Mouse (Mus musculus) CD4-positive, CD25-positive, alpha-beta regulatory T cell, adult 9 weeks (primary cell): ENCODE measurements around the gene Olfr1058. TPM values are rescaled to one million over a fixed set of nuclear protein-coding genes. Genes with fewer than 3 reads are reported as not detected.

ENCODE experiments used
- polyA plus RNA-seq: library from polyadenylated mRNA; unstranded; fragments of 100-300 nt; shearing (Covaris generic); gene quantifications from one replicate; pipeline ENCODE4 v1.2.1, GENCODE M21; 2017

Gene Olfr1058
- polyA plus RNA-seq: not detected

DNA sequence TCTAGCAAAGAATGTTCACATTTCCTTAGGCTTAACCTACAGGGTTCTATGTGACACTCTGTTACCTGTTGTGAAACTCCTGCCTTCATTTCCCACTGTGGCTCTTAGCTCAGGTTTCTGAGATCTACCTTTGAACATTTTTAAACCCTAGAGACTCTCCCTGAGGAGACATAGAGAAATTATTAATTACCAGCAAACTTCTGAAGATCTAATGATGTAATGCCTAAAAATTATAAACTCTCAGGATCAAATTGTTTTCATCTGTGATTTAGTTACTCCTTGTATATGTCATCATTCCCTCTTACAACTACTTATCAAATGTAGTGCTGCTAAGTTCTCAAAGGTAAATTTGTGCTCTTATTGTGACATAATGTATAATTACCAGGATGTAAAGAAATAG lies at the start of gene Olfr1058:
Gene Olfr1058 (minus strand): TSS at position 101 of the 400 bp plus-strand sequence.

DNA sequence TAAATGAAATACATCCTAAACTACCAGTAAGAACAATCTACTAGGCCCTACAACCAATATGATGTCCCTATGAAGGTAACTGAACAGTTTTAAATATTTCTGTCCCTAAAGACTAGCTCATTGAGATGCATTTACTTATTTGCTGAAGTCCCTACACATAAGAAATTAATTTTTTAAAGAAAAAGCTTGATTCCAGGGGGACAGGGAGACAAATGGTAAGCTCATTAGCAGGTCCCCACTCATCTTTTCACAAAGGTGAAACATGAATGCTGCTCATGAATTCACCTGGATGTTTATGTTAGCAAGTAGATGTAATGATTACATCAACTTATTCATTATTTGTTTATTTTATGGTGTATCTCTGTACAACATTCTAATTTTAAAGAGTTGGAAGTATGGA lies 38.3 kb upstream of the Olfr1058 start, which contains the start of gene Olfr1062:
Gene Olfr1062 (minus strand): TSS at position 101 of the 400 bp plus-strand sequence.

DNA sequence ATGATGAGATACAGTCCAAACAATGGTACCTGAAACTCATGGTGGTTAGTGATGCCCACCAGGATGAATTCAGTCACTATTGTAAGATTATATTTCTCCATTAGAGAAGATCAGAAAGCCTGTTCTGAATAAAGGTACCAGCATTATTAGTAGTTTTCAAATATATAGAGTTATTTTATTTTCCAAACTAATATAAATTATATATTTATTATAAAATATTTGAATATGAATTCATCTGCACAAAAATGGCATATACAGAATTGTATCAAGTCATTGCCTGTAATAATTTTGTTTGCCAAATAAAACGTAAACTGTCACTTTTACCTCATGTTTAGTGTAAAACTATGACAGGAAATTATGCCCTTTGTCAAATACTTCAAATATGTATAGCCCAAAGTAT lies 25.6 kb upstream of the Olfr1058 start, which contains the start of gene Olfr1061:
Gene Olfr1061 (minus strand): TSS at position 101 of the 400 bp plus-strand sequence.

DNA sequence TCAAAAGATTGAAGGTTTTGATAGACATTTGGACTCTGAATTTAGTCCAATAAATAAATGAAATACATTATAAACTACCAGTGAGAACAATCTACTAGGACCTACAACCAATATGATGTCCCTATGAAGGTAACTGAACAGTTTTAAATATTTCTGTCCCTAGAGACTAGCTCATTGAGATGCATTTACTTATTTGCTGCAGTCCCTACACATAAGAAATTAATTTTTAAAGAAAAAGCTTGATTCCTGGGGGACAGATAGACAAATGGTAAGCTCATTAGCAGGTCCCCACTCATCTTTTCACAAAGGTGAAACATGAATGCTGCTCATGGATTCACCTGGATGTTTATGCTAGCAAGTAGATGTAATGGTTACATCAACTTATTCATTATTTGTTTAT lies 10.1 kb downstream of the Olfr1058 start, which contains the start of gene Olfr1057:
Gene Olfr1057 (minus strand): TSS at position 101 of the 400 bp plus-strand sequence.

DNA sequence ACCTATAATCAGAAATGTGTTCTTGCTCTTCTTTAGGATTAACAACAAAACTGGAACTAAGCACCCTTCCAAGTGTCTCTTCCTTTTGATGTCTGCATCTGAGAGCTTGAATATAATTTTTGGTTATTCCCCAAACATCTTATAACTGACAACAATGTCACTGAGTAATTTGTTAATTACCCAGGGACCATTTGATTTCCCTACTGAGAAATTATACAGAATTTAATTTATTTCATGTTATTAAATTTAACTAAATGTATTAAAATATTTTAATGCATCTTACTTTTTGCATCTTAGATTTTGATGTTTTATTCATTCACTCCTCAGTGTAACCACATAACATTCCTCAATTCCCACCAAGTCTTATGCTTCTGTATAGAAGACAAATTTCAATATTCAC lies 26.0 kb downstream of the Olfr1058 start, which contains the start of gene Olfr1056:
Gene Olfr1056 (minus strand): TSS at position 101 of the 400 bp plus-strand sequence.

DNA sequence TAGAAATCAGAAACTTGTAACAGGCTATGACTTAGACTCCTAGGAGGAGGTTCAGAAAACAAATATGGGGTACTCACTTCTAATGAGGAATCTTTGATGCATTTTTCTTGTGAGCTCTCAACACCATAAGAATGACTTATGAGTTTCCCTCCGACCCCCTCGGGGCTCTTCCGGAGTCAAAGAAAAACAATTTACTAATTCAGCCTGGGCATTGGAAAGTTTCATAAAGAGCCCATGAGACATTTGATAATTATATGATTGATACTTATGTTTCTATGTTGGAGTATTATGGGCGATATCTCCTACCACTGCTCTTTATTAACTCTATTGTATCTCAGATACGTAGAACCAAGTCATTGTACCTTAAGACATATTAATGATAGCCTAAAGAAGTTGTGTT lies 38.2 kb downstream of the Olfr1058 start, which contains the start of gene Olfr1055:
Gene Olfr1055 (minus strand): TSS at position 101 of the 400 bp plus-strand sequence.

DNA sequence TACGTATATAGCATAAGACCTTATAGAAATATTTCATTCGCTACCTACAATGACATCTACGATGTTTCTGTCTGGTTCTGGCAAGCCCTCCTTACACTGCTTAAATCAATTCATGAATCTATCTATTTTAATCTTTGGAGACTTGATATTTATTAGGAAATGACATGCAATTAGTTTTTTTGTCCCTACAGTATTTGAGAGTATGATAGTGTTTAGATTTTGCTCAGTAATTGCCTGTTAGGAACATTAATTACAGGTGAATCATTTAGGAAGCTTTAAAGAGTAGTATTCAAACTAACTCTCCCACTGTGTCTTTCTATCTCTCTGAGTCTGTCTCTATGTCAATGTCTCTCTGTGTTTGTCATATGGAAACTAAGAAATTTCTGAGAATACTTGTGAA lies 53.0 kb downstream of the Olfr1058 start, which contains the start of gene Olfr1054:
Gene Olfr1054 (minus strand): TSS at position 101 of the 400 bp plus-strand sequence.

Other genes starting within 250 kb of the Olfr1058 start
- not detected for gene Olfr1040, start 241.8 kb downstream of the Olfr1058 start, polyA plus RNA-seq
- not detected for gene Olfr1042, start 226.7 kb downstream of the Olfr1058 start, polyA plus RNA-seq
- not detected for gene Olfr1043, start 221.0 kb downstream of the Olfr1058 start, polyA plus RNA-seq
- not detected for gene Olfr1044, start 210.7 kb downstream of the Olfr1058 start, polyA plus RNA-seq
- gene Olfr52, start 202.9 kb downstream of the Olfr1058 start, polyA plus RNA-seq: not detected
- not detected for gene Olfr1045, start 185.6 kb downstream of the Olfr1058 start, polyA plus RNA-seq
- not detected for gene Olfr1046, start 169.2 kb downstream of the Olfr1058 start, polyA plus RNA-seq
- not detected for gene Olfr1047, start 157.2 kb downstream of the Olfr1058 start, polyA plus RNA-seq
- not detected for gene Olfr1048, start 148.3 kb downstream of the Olfr1058 start, polyA plus RNA-seq
- not detected for gene Olfr1049, start 130.2 kb downstream of the Olfr1058 start, polyA plus RNA-seq
- gene Olfr1051, start 109.5 kb downstream of the Olfr1058 start, polyA plus RNA-seq: not detected
- gene Olfr1052, start 96.1 kb downstream of the Olfr1058 start, polyA plus RNA-seq: not detected
- gene Olfr1053, start 73.3 kb downstream of the Olfr1058 start, polyA plus RNA-seq: not detected
- not detected for gene Olfr1054, start 53.1 kb downstream of the Olfr1058 start, polyA plus RNA-seq
- gene Olfr1055, start 38.3 kb downstream of the Olfr1058 start, polyA plus RNA-seq: not detected
- not detected for gene Olfr1056, start 26.1 kb downstream of the Olfr1058 start, polyA plus RNA-seq
- gene Olfr1057, start 10.2 kb downstream of the Olfr1058 start, polyA plus RNA-seq: not detected
- not detected for gene Olfr1061, start 25.5 kb upstream of the Olfr1058 start, polyA plus RNA-seq
- not detected for gene Olfr1062, start 38.2 kb upstream of the Olfr1058 start, polyA plus RNA-seq
- gene Olfr1065, start 62.0 kb upstream of the Olfr1058 start, polyA plus RNA-seq: not detected
- gene Olfr1066, start 67.7 kb upstream of the Olfr1058 start, polyA plus RNA-seq: not detected
- not detected for gene Olfr228, start 98.8 kb upstream of the Olfr1058 start, polyA plus RNA-seq
- gene Olfr1076, start 119.9 kb upstream of the Olfr1058 start, polyA plus RNA-seq: not detected
- gene Olfr1079, start 153.9 kb upstream of the Olfr1058 start, polyA plus RNA-seq: not detected
- gene Olfr1080, start 169.7 kb upstream of the Olfr1058 start, polyA plus RNA-seq: not detected
- not detected for gene Olfr1082, start 210.4 kb upstream of the Olfr1058 start, polyA plus RNA-seq